Comparison of ENCODE assay signal across 1 mouse cellular context in the genomic region with DNA sequence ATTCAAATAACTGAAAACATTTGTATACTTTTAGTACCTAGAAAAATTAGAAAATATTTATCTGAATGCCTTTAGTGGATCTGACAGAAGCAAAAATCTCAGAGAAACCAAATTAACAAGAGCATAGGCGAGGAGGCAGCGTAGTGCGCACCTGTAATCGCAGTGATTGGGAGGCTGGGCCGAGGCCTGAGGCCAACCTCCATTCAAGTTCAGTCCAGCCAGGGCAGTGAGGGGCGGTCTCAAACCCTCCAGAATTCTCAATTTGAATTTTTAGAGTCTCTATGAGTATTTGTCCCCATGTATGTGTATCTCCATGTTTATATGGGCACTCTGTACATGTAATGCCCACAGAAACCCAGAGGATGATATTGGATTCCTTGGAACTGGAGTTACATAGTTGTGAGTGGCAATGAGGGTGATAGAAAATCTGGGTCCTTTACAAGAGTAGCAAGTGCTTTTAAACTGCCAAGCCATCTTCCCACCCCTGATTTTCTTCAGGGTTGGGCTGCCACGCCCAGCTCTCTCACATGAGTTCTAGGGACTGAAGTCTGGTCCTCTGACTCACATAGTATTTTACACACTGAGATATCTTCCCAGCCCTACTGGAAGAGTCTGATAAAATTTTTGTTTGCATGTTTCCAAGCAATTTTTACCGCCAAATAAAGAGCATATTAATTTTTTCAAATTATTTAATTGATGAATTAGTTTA.
TF ChIP-seq lines count a peak whose summit lies in the region.

No protein-coding gene starts in this region.

TF ChIP-seq in MEL, 35 proteins besides CTCF, POLR2A, EP300 and RAD21:
- TF ChIP-seq UBTF (IDR thresholded peaks at IDR 0.05; ENCODE audit: borderline replicate concordance, insufficient read depth, low read depth, low read length), result no peak
- peak; percentile 56; the same call in 1 of the 2 replicates for TF ChIP-seq ZMIZ1 (IDR thresholded peaks at IDR 0.05; ENCODE audit: low read depth, low read length)
TF ChIP-seq in MEL: peak in this region for 1.
